Mouse (Mus musculus): ENCODE results near the gene Mthfd2. TPM values are rescaled to one million over a fixed set of nuclear protein-coding genes. Genes with fewer than 3 reads are reported as not detected.

Mthfd2 gene
- 47.3 and 52.6 TPM in 2 replicates for polyA plus RNA-seq (2012; rRNA removed)

GRCm38 (mm10) chr6:83325525-83326393, at the start of gene Mthfd2, which contains the start of gene Mob1a:
Gene Mthfd2, minus strand, starts transcription at chr6:83325908.
Gene Mob1a, plus strand, starts transcription at chr6:83326016.

GRCm38 (mm10) chr6:83348873-83349272, 23.2 kb upstream of the Mthfd2 start, which contains the start of gene Bola3:
Gene Bola3, plus strand, starts transcription at chr6:83349147.

Other genes with a start within 250 kb of the Mthfd2 start
- 18.8 and 20.7 TPM in 2 replicates for gene Pcgf1, start 248.0 kb downstream of the Mthfd2 start, polyA plus RNA-seq (2012; rRNA removed)
- gene Lbx2, start 239.5 kb downstream of the Mthfd2 start, polyA plus RNA-seq (2012; rRNA removed) = 0.18 and 0.19 TPM in 2 replicates
- 1.0 and 1.1 TPM in 2 replicates for gene Ccdc142, start 224.3 kb downstream of the Mthfd2 start, polyA plus RNA-seq (2012; rRNA removed)
- gene Gm42688, start 224.3 kb downstream of the Mthfd2 start, polyA plus RNA-seq (2012; rRNA removed) = 2.1 TPM in 2 replicates
- gene Mrpl53, start 216.9 kb downstream of the Mthfd2 start, polyA plus RNA-seq (2012; rRNA removed) = 55.1 and 55.3 TPM in 2 replicates
- gene Mogs, start 210.4 kb downstream of the Mthfd2 start, polyA plus RNA-seq (2012; rRNA removed) = 32.2 and 34.8 TPM in 2 replicates
- gene Wbp1, start 204.3 kb downstream of the Mthfd2 start, polyA plus RNA-seq (2012; rRNA removed) = 23.2 and 27.5 TPM in 2 replicates
- 11.3 and 11.9 TPM in 2 replicates for gene Ino80b, start 200.5 kb downstream of the Mthfd2 start, polyA plus RNA-seq (2012; rRNA removed)
- gene Rtkn, start 190.4 kb downstream of the Mthfd2 start, polyA plus RNA-seq (2012; rRNA removed) = 9.4 and 10.2 TPM in 2 replicates
- 0.29 and 0.36 TPM in 2 replicates for gene Wdr54, start 169.5 kb downstream of the Mthfd2 start, polyA plus RNA-seq (2012; rRNA removed)
- gene 1700003E16Rik, start 169.5 kb downstream of the Mthfd2 start, polyA plus RNA-seq (2012; rRNA removed) = 0.01 and 0.02 TPM in 2 replicates
- 20.0 and 20.7 TPM in 2 replicates for gene Dctn1, start 160.0 kb downstream of the Mthfd2 start, polyA plus RNA-seq (2012; rRNA removed)
- 1.2 and 1.3 TPM in 2 replicates for gene Slc4a5, start 106.1 kb downstream of the Mthfd2 start, polyA plus RNA-seq (2012; rRNA removed)
- gene Mob1a, start 108 bp upstream of the Mthfd2 start, polyA plus RNA-seq (2012; rRNA removed) = 25.8 and 32.2 TPM in 2 replicates
- 87.6 and 91.5 TPM in 2 replicates for gene Bola3, start 23.2 kb upstream of the Mthfd2 start, polyA plus RNA-seq (2012; rRNA removed)
- 2.9 and 3.7 TPM in 2 replicates for gene Tet3, start 133.2 kb upstream of the Mthfd2 start, polyA plus RNA-seq (2012; rRNA removed)
- gene Dguok, start 181.1 kb upstream of the Mthfd2 start, polyA plus RNA-seq (2012; rRNA removed) = 15.9 and 16.2 TPM in 2 replicates
- gene Actg2, start 210.4 kb upstream of the Mthfd2 start, polyA plus RNA-seq (2012; rRNA removed) = 1.7 and 2.4 TPM in 2 replicates
- 6.3 and 7.0 TPM in 2 replicates for gene Stambp, start 246.8 kb upstream of the Mthfd2 start, polyA plus RNA-seq (2012; rRNA removed)